Mouse (Mus musculus): Measurements from ENCODE around the gene Spout1.

GRCm38 (mm10) chr2:30166677-30167076 lies 11.6 kb downstream of the Spout1 start:
- TF ChIP-seq CTCF (IDR thresholded peaks at IDR 0.05; ENCODE audit: low read depth, low read length) (no peak), POLR2A (IDR thresholded peaks at IDR 0.05; ENCODE audit: borderline replicate concordance, low read depth, low read length) (no peak)
